Mouse (Mus musculus) cortical plate, adult 2 months (tissue): ENCODE results near the gene Zfp229.
"Not testable (repeated sequence)": the region's sequence is repeated elsewhere in the genome, so short reads cannot be mapped to it uniquely, and the experiment has no call there.

ENCODE experiments used
- CTCF ChIP-seq: fragments of 200-500 bp; IDR thresholded peaks from 2 replicates; pipeline ENCODE4 v1.5.1; 2011; ENCODE audit warnings: mild to moderate bottlenecking, control low read depth, low read length; ENCODE audit not compliant: insufficient read depth; ENCODE audit errors: extremely low read depth
- POLR2A ChIP-seq: fragments of 200-500 bp; IDR thresholded peaks from 2 replicates; pipeline ENCODE4 v1.6.1; 2011; ENCODE audit warnings: mild to moderate bottlenecking, low read length, control low read depth; ENCODE audit not compliant: insufficient read depth; ENCODE audit errors: extremely low read depth

DNA sequence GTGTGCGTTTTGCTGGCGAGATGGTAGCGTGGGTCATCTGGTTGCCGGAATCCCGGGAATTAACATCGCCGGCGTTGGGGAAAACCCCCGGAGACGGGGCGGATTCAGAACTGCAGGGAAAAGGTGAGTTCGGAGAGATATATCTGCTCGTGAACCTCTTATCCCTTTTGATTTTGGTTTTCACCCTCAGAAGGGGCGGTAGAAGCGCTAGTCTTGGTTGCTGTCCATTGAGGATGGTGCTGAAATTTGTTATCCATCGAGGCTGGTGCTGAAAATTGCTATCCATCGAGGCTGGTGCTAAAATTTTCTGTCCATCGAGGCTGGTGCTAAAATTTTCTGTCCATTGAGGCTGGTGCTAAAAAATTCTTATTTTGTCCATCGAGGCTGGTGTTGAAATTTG is 70.8 kb downstream of the Zfp229 start:
- TF ChIP-seq CTCF, POLR2A: not testable (repeated sequence)
